Mouse (Mus musculus) small intestine, adult 2 months (tissue): ENCODE results near the gene Rabep1.
A peak's percentile ranks its signal among the peaks of the same experiment; 100 is the strongest.

Source experiments
- CTCF ChIP-seq: fragments of 200-500 bp; IDR thresholded peaks from 2 replicates; pipeline ENCODE4 v1.5.1; 2012; ENCODE audit warnings: low read depth, mild to moderate bottlenecking, control low read depth, inconsistent platforms, low read length, moderate library complexity, mixed read lengths; ENCODE audit not compliant: insufficient replicate concordance, insufficient read length; ENCODE audit errors: extremely low read depth
- POLR2A ChIP-seq: fragments of 200-500 bp; IDR thresholded peaks from 2 replicates; pipeline ENCODE4 v1.6.1; 2012; ENCODE audit warnings: low read depth, mild to moderate bottlenecking, control low read depth, inconsistent platforms, low read length, moderate library complexity

GRCm38 (mm10) chr11:70973947-70974346, 129.4 kb downstream of the Rabep1 start:
- TF ChIP-seq CTCF (peak; percentile 31; the same call in 1 of the 2 replicates), POLR2A (no peak)
